Mouse (Mus musculus) midbrain, embryonic 12.5 days (tissue): Measurements from ENCODE around the gene Gm49416. TPM values are rescaled to one million over a fixed set of nuclear protein-coding genes. Genes with fewer than 3 reads are reported as not detected.

Source experiments
- microRNA-seq: library from miRNA; unstranded; fragments of <30 nt; microRNA quantifications from one replicate; pipeline ENCODE4, GENCODE M21; 2017
- polyA plus RNA-seq: library from polyadenylated mRNA; unstranded; fragments of >200 nt; fragmentation: Nextera tagmentation; extraction: Ambion mirVana; gene quantifications from 2 replicates; pipeline ENCODE4 v1.2.1, GENCODE M21; 2016

The Gm49416 gene
- polyA plus RNA-seq, 1 experiment from 2014 or later = not detected

Small RNAs within 50 kb of the gene (microRNA-seq; reads per million reads assigned to microRNA genes)
- not detected for gene Mir5136

Other genes starting within 250 kb of the Gm49416 start
- 0.50 and 0.59 TPM in 2 replicates for gene Chrm1, start 225.1 kb upstream of the Gm49416 start, polyA plus RNA-seq
- gene Slc3a2, start 165.6 kb upstream of the Gm49416 start, polyA plus RNA-seq = 138 and 150 TPM in 2 replicates
- 78.5 and 80.7 TPM in 2 replicates for gene Wdr74, start 153.1 kb upstream of the Gm49416 start, polyA plus RNA-seq
- gene 1700092M07Rik, start 148.2 kb upstream of the Gm49416 start, polyA plus RNA-seq = 3.3 and 4.5 TPM in 2 replicates
- gene Stx5a, start 147.5 kb upstream of the Gm49416 start, polyA plus RNA-seq = 121 and 127 TPM in 2 replicates
- 210 and 224 TPM in 2 replicates for gene Nxf1, start 131.9 kb upstream of the Gm49416 start, polyA plus RNA-seq
- gene Tmem223, start 117.9 kb upstream of the Gm49416 start, polyA plus RNA-seq = 211 and 214 TPM in 2 replicates
- gene Tmem179b, start 114.5 kb upstream of the Gm49416 start, polyA plus RNA-seq = 40.4 TPM in 2 replicates
- gene Taf6l, start 102.5 kb upstream of the Gm49416 start, polyA plus RNA-seq = 34.5 and 35.5 TPM in 2 replicates
- gene Polr2g, start 90.3 kb upstream of the Gm49416 start, polyA plus RNA-seq = 154 and 160 TPM in 2 replicates
- 8.3 and 8.8 TPM in 2 replicates for gene Zbtb3, start 86.4 kb upstream of the Gm49416 start, polyA plus RNA-seq
- gene Ttc9c, start 69.6 kb upstream of the Gm49416 start, polyA plus RNA-seq = 65.7 and 69.9 TPM in 2 replicates
- 6.0 and 6.4 TPM in 2 replicates for gene Hnrnpul2, start 68.9 kb upstream of the Gm49416 start, polyA plus RNA-seq
- gene AC129217.1, start 59.2 kb upstream of the Gm49416 start, polyA plus RNA-seq = not detected in 2 replicates
- gene Bscl2, start 51.5 kb upstream of the Gm49416 start, polyA plus RNA-seq = 68.0 and 68.7 TPM in 2 replicates
- 174 and 180 TPM in 2 replicates for gene Gng3, start 49.7 kb upstream of the Gm49416 start, polyA plus RNA-seq
- 0.55 and 0.62 TPM in 2 replicates for gene Lrrn4cl, start 38.2 kb upstream of the Gm49416 start, polyA plus RNA-seq
- gene Ubxn1, start 17.4 kb upstream of the Gm49416 start, polyA plus RNA-seq = 172 and 175 TPM in 2 replicates
- 59.6 and 63.5 TPM in 2 replicates for gene Uqcc3, start 8.0 kb upstream of the Gm49416 start, polyA plus RNA-seq
- 92.7 and 97.2 TPM in 2 replicates for gene Lbhd1, start 5.2 kb upstream of the Gm49416 start, polyA plus RNA-seq
- not detected in 2 replicates for gene Gm49403, start 5.0 kb upstream of the Gm49416 start, polyA plus RNA-seq
- 81.0 and 87.1 TPM in 2 replicates for gene 1810009A15Rik, start 73 bp upstream of the Gm49416 start, polyA plus RNA-seq
- 46.2 and 46.6 TPM in 2 replicates for gene Ints5, start 4.1 kb downstream of the Gm49416 start, polyA plus RNA-seq
- gene Ganab, start 9.1 kb downstream of the Gm49416 start, polyA plus RNA-seq = 111 and 115 TPM in 2 replicates
- 71.9 and 72.5 TPM in 2 replicates for gene B3gat3, start 31.4 kb downstream of the Gm49416 start, polyA plus RNA-seq
- 2.1 and 2.2 TPM in 2 replicates for gene Rom1, start 40.4 kb downstream of the Gm49416 start, polyA plus RNA-seq
- 14.9 and 15.8 TPM in 2 replicates for gene Eml3, start 40.6 kb downstream of the Gm49416 start, polyA plus RNA-seq
- 189 and 192 TPM in 2 replicates for gene Mta2, start 52.9 kb downstream of the Gm49416 start, polyA plus RNA-seq
- 34.0 and 34.2 TPM in 2 replicates for gene Tut1, start 64.9 kb downstream of the Gm49416 start, polyA plus RNA-seq
- gene Eef1g, start 78.1 kb downstream of the Gm49416 start, polyA plus RNA-seq = 338 and 351 TPM in 2 replicates
- gene Ahnak, start 100.4 kb downstream of the Gm49416 start, polyA plus RNA-seq = 7.6 and 12.2 TPM in 2 replicates
- not detected in 2 replicates for gene Scgb1a1, start 199.0 kb downstream of the Gm49416 start, polyA plus RNA-seq
- 14.5 and 15.0 TPM in 2 replicates for gene Asrgl1, start 246.7 kb downstream of the Gm49416 start, polyA plus RNA-seq